Mouse (Mus musculus) thymus, adult 2 months (tissue): Measurements from ENCODE around the gene Bckdha. TPM values are rescaled to one million over a fixed set of nuclear protein-coding genes. Genes with fewer than 3 reads are reported as not detected.

Experiments
- DNase-seq: peaks from one replicate; pipeline ENCODE4 v3.0.0; 2021
- H3K27ac ChIP-seq: fragments of 200-500 bp; 2 replicates; pipeline ENCODE4 v1.5.1; 2012; ENCODE audit warnings: low read length, control low read depth; ENCODE audit not compliant: control insufficient read depth, insufficient read depth
- H3K27me3 ChIP-seq: fragments of 200-500 bp; 2 replicates; pipeline ENCODE4 v1.6.1; 2012; ENCODE audit warnings: mild to moderate bottlenecking, low read length, moderate library complexity, mixed read lengths; ENCODE audit not compliant: control insufficient read depth, insufficient read depth
- H3K36me3 ChIP-seq: fragments of 200-500 bp; 2 replicates; pipeline ENCODE4 v1.6.1; 2012; ENCODE audit warnings: mild to moderate bottlenecking, low read length, moderate library complexity; ENCODE audit not compliant: control insufficient read depth, insufficient read depth
- H3K4me1 ChIP-seq: fragments of 200-500 bp; replicated peaks from 2 replicates; pipeline ENCODE4 v1.6.1; 2012; ENCODE audit warnings: low read length; ENCODE audit not compliant: control insufficient read depth, insufficient read depth
- H3K4me3 ChIP-seq: fragments of 200-500 bp; 2 replicates; pipeline ENCODE4 v1.5.1; 2012; ENCODE audit warnings: mild to moderate bottlenecking, low read length, control low read depth, moderate library complexity; ENCODE audit not compliant: control insufficient read depth, insufficient read depth
- CTCF ChIP-seq: fragments of 200-500 bp; IDR thresholded peaks from 2 replicates; pipeline ENCODE4 v1.5.1; 2012; ENCODE audit warnings: mild to moderate bottlenecking, control low read depth, low read length, moderate library complexity, borderline replicate concordance; ENCODE audit not compliant: control insufficient read depth, poor library complexity, insufficient read depth; ENCODE audit errors: extremely low read depth
- POLR2A ChIP-seq: fragments of 200-500 bp; IDR thresholded peaks from 2 replicates; pipeline ENCODE4 v1.6.1; 2012; ENCODE audit warnings: mild to moderate bottlenecking, low read length, control low read depth, moderate library complexity; ENCODE audit not compliant: control insufficient read depth, poor library complexity, insufficient read depth; ENCODE audit errors: extremely low read depth
- WGBS: fragments of 180-500 bp; shearing (Covaris S2); methylation state at CpG from one replicate; pipeline ENCODE4 v1.1.7; 2018; 5-methylcytosine and 5-hydroxymethylcytosine counted together
- polyA plus RNA-seq: library from polyadenylated mRNA; depleted of rRNA; stranded (reverse); fragments of >200 nt; gene quantifications from 2 replicates; pipeline ENCODE4 v1.2.3, GENCODE M21; 2012; rRNA removed

Bckdha gene
- polyA plus RNA-seq = 166 and 181 TPM in 2 replicates

GRCm38 (mm10) chr7:25658657-25659472 is at the start of gene Bckdha, which contains the start of gene Exosc5:
Bckdha (minus strand) TSS chr7:25658981.
Exosc5 (plus strand) TSS chr7:25659164.
- WGBS = under 1% methylated on average over 50 of the region's 50 CpGs

GRCm38 (mm10) chr7:25707581-25708292 is 49.0 kb upstream of the Bckdha start:
- 52% methylated on average over 15 of the region's 15 CpGs for WGBS
- Histone ChIP-seq H3K27me3 (no peaks in the 10 kb centered on the region), H3K27ac (0 out of 2 replicates have a peak overlapping the region, but pooled peaks have one; percentile 2), H3K4me3 (no peak overlapping the region), H3K4me1 (peaks cover 21% of the 10 kb centered on the region), H3K36me3 (peaks cover 19% of the 10 kb centered on the region)
- no peak for DNase-seq
- TF ChIP-seq CTCF = no peak
- TF ChIP-seq POLR2A = no peak

More at GRCm38 (mm10) chr7:25658657-25659472, at the start of gene Bckdha, which contains the start of gene Exosc5:
- no peaks in the 10 kb centered on the region for H3K27me3 ChIP-seq
- H3K27ac ChIP-seq = no peak within 1 kb of the TSS
- H3K36me3 ChIP-seq = no peaks in the 10 kb centered on the region; the same call in 1 of the 2 replicates
- peaks cover 8% of the 10 kb centered on the region for H3K4me1 ChIP-seq
- peak within 1 kb of the TSS; percentile 88 for H3K4me3 ChIP-seq
- TF ChIP-seq CTCF (peak; percentile 60; the same call in 1 of the 2 replicates), POLR2A (peak; percentile 70; the same call in 1 of the 2 replicates)
- DNase-seq = peak; percentile 99

GRCm38 (mm10) chr7:25706578-25707170 is 47.9 kb upstream of the Bckdha start:
- H3K4me3 ChIP-seq = no peak overlapping the region
- WGBS = 56% methylated on average over 7 of the region's 7 CpGs
- H3K36me3 ChIP-seq = peaks cover 25% of the 10 kb centered on the region
- H3K27me3 ChIP-seq = no peaks in the 10 kb centered on the region
- DNase-seq = no peak
- H3K27ac ChIP-seq = no peak overlapping the region
- TF ChIP-seq CTCF = no peak
- no peak for TF ChIP-seq POLR2A
- H3K4me1 ChIP-seq = peaks cover 21% of the 10 kb centered on the region

GRCm38 (mm10) chr7:25705801-25706251 is 47.0 kb upstream of the Bckdha start:
- H3K27ac ChIP-seq = no peak overlapping the region
- H3K4me3 ChIP-seq = no peak overlapping the region
- no peak for DNase-seq
- TF ChIP-seq CTCF (no peak), POLR2A (no peak)
- peaks cover 16% of the 10 kb centered on the region for H3K4me1 ChIP-seq
- H3K27me3 ChIP-seq = no peaks in the 10 kb centered on the region
- 64% methylated on average over 6 of the region's 6 CpGs for WGBS
- H3K36me3 ChIP-seq = peaks cover 34% of the 10 kb centered on the region

- no peak overlapping the region for H3K4me3 ChIP-seq
- DNase-seq = no peak
Observed at GRCm38 (mm10) chr7:25704716-25705364, 46.1 kb upstream of the Bckdha start.

More at GRCm38 (mm10) chr7:25704716-25705364, 46.1 kb upstream of the Bckdha start:
- H3K27ac ChIP-seq = no peak overlapping the region
- TF ChIP-seq CTCF (no peak), POLR2A (no peak)
- 91% methylated on average over 25 of the region's 37 CpGs for WGBS
- H3K36me3 ChIP-seq = peaks cover 41% of the 10 kb centered on the region
- peaks cover 9% of the 10 kb centered on the region for H3K4me1 ChIP-seq
- no peaks in the 10 kb centered on the region for H3K27me3 ChIP-seq
